Mouse (Mus musculus): ENCODE measurements at regions not wholly inside any gene's neighbourhood (a gene's known extent, or its start where the extent isn't known, plus 50 kb on each side); places are given as distances from the start of the nearest gene placed in this dataset.

DNA sequence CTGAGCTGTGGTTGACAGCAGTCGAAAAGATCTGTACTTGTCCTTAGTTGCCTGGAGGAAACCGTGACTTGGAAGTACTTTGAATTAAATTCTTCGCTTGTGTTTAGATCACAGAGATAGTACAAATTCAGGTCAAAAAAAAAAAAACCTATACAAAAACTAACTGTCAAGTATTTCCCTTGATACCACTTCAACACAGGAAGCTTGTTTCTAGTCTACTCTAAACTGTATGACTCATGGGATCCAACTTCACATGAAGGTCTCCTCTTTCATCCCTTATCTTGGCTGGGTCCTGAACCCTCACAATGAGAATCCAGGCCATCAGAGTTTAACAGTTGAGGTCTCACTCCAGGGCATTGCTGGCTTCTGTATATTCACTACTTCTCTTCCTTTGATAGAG, 54.8 kb downstream of the Tmem30b start:
- intact Hi-C loops (cut with DNase I) = no loop called here
- no peaks in the 10 kb centered on the region for H3K27me3 ChIP-seq (ENCODE audit: control insufficient read depth, insufficient read depth, low read length)
- 61% methylated on average over 3 of the region's 3 CpGs for WGBS
- DNase-seq = no peak
- no peak overlapping the region for H3K9ac ChIP-seq (ENCODE audit: low read depth, low read length)
- no peak overlapping the region for H3K27ac ChIP-seq
- H3K36me3 ChIP-seq (ENCODE audit: control insufficient read depth, insufficient read depth, low read length) = no peaks in the 10 kb centered on the region
- no peaks in the 10 kb centered on the region for H3K79me2 ChIP-seq (replicated peaks; ENCODE audit: control insufficient read depth, insufficient read depth, low read length)
- TF ChIP-seq CTCF (IDR thresholded peaks at IDR 0.05) = no peak
- no peak for TF ChIP-seq EP300 (IDR thresholded peaks at IDR 0.05; ENCODE audit: insufficient read depth, low read depth, low read length)
- TF ChIP-seq POLR2A (IDR thresholded peaks at IDR 0.05; ENCODE audit: insufficient read depth, low read depth, low read length) = no peak
- H3K4me3 ChIP-seq = no peak overlapping the region
- peaks cover 2% of the 10 kb centered on the region; the same call in 1 of the 2 replicates for H3K4me1 ChIP-seq (ENCODE audit: control insufficient read depth, insufficient read depth, low read length)

DNA sequence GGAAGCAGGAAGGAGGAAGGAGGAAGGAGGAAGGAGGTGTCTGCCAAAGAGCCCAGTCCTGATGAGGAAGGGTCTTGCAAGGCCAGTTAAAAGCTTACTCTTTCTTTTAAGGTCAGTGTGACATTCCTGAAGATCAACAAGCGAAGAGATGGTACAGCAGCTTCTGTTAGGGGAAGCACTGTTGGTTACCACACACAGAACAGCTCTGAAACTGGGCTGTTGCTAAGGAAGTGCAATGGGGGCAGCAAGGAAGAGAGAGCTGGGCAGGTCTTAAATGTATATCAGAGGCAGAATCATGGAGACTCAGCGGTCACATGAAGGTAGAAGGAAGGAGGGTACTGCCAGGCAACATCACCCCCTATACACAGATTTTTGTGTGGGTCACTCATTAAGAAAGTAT, 63.3 kb downstream of the Tmem30b start:
- Histone ChIP-seq H3K27me3 (ENCODE audit: control insufficient read depth, insufficient read depth, low read length) (no peaks in the 10 kb centered on the region; the same call in 1 of the 2 replicates), H3K4me1 (ENCODE audit: control insufficient read depth, insufficient read depth, low read length) (no peaks in the 10 kb centered on the region), H3K36me3 (ENCODE audit: control insufficient read depth, insufficient read depth, low read length) (no peaks in the 10 kb centered on the region), H3K79me2 (replicated peaks; ENCODE audit: control insufficient read depth, insufficient read depth, low read length) (no peaks in the 10 kb centered on the region), H3K27ac (no peak overlapping the region), H3K4me3 (no peak overlapping the region), H3K9ac (ENCODE audit: low read depth, low read length) (no peak overlapping the region)
- DNase-seq = no peak
- intact Hi-C loops (cut with DNase I) = loop anchor here (10.0 kb wide), 1 partner anchor 68 kb away; no protein-coding TSS in a partner anchor
- 82% methylated on average over 2 of the region's 2 CpGs for WGBS
- TF ChIP-seq POLR2A (IDR thresholded peaks at IDR 0.05; ENCODE audit: insufficient read depth, low read depth, low read length) = no peak
- TF ChIP-seq CTCF (IDR thresholded peaks at IDR 0.05) = no peak
- TF ChIP-seq EP300 (IDR thresholded peaks at IDR 0.05; ENCODE audit: insufficient read depth, low read depth, low read length) = no peak

GRCm38 (mm10) chr12:73482275-73482674, 63.9 kb downstream of the Tmem30b start:
- no peak overlapping the region for H3K27ac ChIP-seq
- no peaks in the 10 kb centered on the region for H3K79me2 ChIP-seq (replicated peaks; ENCODE audit: control insufficient read depth, insufficient read depth, low read length)
- H3K27me3 ChIP-seq (ENCODE audit: control insufficient read depth, insufficient read depth, low read length) = no peaks in the 10 kb centered on the region; the same call in 1 of the 2 replicates
- TF ChIP-seq CTCF (IDR thresholded peaks at IDR 0.05) = no peak
- TF ChIP-seq POLR2A (IDR thresholded peaks at IDR 0.05; ENCODE audit: insufficient read depth, low read depth, low read length) = no peak
- TF ChIP-seq EP300 (IDR thresholded peaks at IDR 0.05; ENCODE audit: insufficient read depth, low read depth, low read length) = no peak
- H3K4me3 ChIP-seq = no peak overlapping the region
- intact Hi-C loops (cut with DNase I) = loop anchor here (10.0 kb wide), 1 partner anchor 67 kb away; no protein-coding TSS in a partner anchor
- H3K4me1 ChIP-seq (ENCODE audit: control insufficient read depth, insufficient read depth, low read length) = no peaks in the 10 kb centered on the region
- no peak overlapping the region for H3K9ac ChIP-seq (ENCODE audit: low read depth, low read length)
- 87% methylated on average over 6 of the region's 6 CpGs for WGBS
- no peaks in the 10 kb centered on the region for H3K36me3 ChIP-seq (ENCODE audit: control insufficient read depth, insufficient read depth, low read length)
- peak in 1 of 2 experiments; percentile 7 for DNase-seq

- H3K4me1 ChIP-seq (ENCODE audit: control insufficient read depth, insufficient read depth, low read length) = no peaks in the 10 kb centered on the region
- no peak overlapping the region for H3K4me3 ChIP-seq
- H3K79me2 ChIP-seq (replicated peaks; ENCODE audit: control insufficient read depth, insufficient read depth, low read length) = no peaks in the 10 kb centered on the region
- no peak overlapping the region for H3K27ac ChIP-seq
- no peaks in the 10 kb centered on the region; the same call in 1 of the 2 replicates for H3K27me3 ChIP-seq (ENCODE audit: control insufficient read depth, insufficient read depth, low read length)
- 84% methylated on average over 3 of the region's 3 CpGs for WGBS
- TF ChIP-seq CTCF (IDR thresholded peaks at IDR 0.05) (no peak), EP300 (IDR thresholded peaks at IDR 0.05; ENCODE audit: insufficient read depth, low read depth, low read length) (no peak), POLR2A (IDR thresholded peaks at IDR 0.05; ENCODE audit: insufficient read depth, low read depth, low read length) (no peak)
- H3K36me3 ChIP-seq (ENCODE audit: control insufficient read depth, insufficient read depth, low read length) = no peaks in the 10 kb centered on the region
- no peak overlapping the region for H3K9ac ChIP-seq (ENCODE audit: low read depth, low read length)
- DNase-seq = no peak
- intact Hi-C loops (cut with DNase I) = loop anchor here (10.0 kb wide), 1 partner anchor 67 kb away; no protein-coding TSS in a partner anchor
These were observed 64.5 kb downstream of the Tmem30b start for GRCm38 (mm10) chr12:73481705-73482104.

GRCm38 (mm10) chr12:73481165-73481564, 65.0 kb downstream of the Tmem30b start:
- WGBS = 82% methylated on average over 6 of the region's 6 CpGs
- peak in 1 of 2 experiments; percentile 20 for DNase-seq
- H3K4me3 ChIP-seq = no peak overlapping the region

DNA sequence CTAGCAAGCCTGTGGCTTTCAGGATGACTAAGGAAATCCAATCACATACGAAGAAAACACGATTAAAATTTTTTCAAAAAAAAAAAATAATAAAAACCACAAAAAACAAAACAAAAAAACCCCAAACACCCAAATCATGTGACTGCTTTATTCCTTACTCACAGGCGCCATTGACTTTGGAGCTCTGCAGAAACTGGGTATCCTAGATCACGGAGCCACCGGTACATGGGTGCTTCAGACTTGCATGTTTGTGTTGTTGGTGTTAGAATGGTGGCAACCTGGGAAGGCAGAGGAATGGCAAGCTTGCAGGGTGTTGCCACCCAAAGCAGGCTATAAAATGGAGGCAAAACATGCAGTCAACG, 65.6 kb downstream of the Tmem30b start:
- TF ChIP-seq EP300 (IDR thresholded peaks at IDR 0.05; ENCODE audit: insufficient read depth, low read depth, low read length) = no peak
- no peak for TF ChIP-seq CTCF (IDR thresholded peaks at IDR 0.05)
- no peak for TF ChIP-seq POLR2A (IDR thresholded peaks at IDR 0.05; ENCODE audit: insufficient read depth, low read depth, low read length)
- H3K79me2 ChIP-seq (replicated peaks; ENCODE audit: control insufficient read depth, insufficient read depth, low read length) = no peaks in the 10 kb centered on the region
- H3K9ac ChIP-seq (ENCODE audit: low read depth, low read length) = no peak overlapping the region
- no peak overlapping the region for H3K4me3 ChIP-seq
- DNase-seq = no peak
- intact Hi-C loops (cut with DNase I) = loop anchor here (10.0 kb wide), 1 partner anchor 66 kb away; no protein-coding TSS in a partner anchor
- no peaks in the 10 kb centered on the region for H3K4me1 ChIP-seq (ENCODE audit: control insufficient read depth, insufficient read depth, low read length)
- no peaks in the 10 kb centered on the region; the same call in 1 of the 2 replicates for H3K27me3 ChIP-seq (ENCODE audit: control insufficient read depth, insufficient read depth, low read length)
- no peaks in the 10 kb centered on the region for H3K36me3 ChIP-seq (ENCODE audit: control insufficient read depth, insufficient read depth, low read length)
- 89% methylated on average over 6 of the region's 6 CpGs for WGBS
- H3K27ac ChIP-seq = no peak overlapping the region

More at GRCm38 (mm10) chr12:73481165-73481564, 65.0 kb downstream of the Tmem30b start:
- TF ChIP-seq EP300 (IDR thresholded peaks at IDR 0.05; ENCODE audit: insufficient read depth, low read depth, low read length) = no peak
- no peak for TF ChIP-seq POLR2A (IDR thresholded peaks at IDR 0.05; ENCODE audit: insufficient read depth, low read depth, low read length)
- no peak for TF ChIP-seq CTCF (IDR thresholded peaks at IDR 0.05)
- intact Hi-C loops (cut with DNase I) = loop anchor here (10.0 kb wide), 1 partner anchor 66 kb away; no protein-coding TSS in a partner anchor
- Histone ChIP-seq H3K27me3 (ENCODE audit: control insufficient read depth, insufficient read depth, low read length) (no peaks in the 10 kb centered on the region; the same call in 1 of the 2 replicates), H3K9ac (ENCODE audit: low read depth, low read length) (no peak overlapping the region), H3K27ac (no peak overlapping the region), H3K79me2 (replicated peaks; ENCODE audit: control insufficient read depth, insufficient read depth, low read length) (no peaks in the 10 kb centered on the region), H3K36me3 (ENCODE audit: control insufficient read depth, insufficient read depth, low read length) (no peaks in the 10 kb centered on the region), H3K4me1 (ENCODE audit: control insufficient read depth, insufficient read depth, low read length) (no peaks in the 10 kb centered on the region)
